Mouse (Mus musculus): ENCODE results near the gene Gnaq. TPM values are rescaled to one million over a fixed set of nuclear protein-coding genes. Genes with fewer than 3 reads are reported as not detected.
A peak's percentile ranks its signal among the peaks of the same experiment; 100 is the strongest.

Gene Gnaq
- polyA plus RNA-seq, 1 experiment from 2014 or later = 26.7 TPM

- WGBS = 11% methylated on average over 9 of the region's 9 CpGs
- Histone ChIP-seq H3K4me1 (ENCODE audit: control insufficient read depth, insufficient read depth, low read length) (peaks cover 25% of the 10 kb centered on the region), H3K36me3 (ENCODE audit: control insufficient read depth, insufficient read depth, low read length) (no peaks in the 10 kb centered on the region), H3K4me3 (ENCODE audit: low read length) (peak overlapping the region; percentile 53), H3K27me3 (replicated peaks; ENCODE audit: control insufficient read depth, insufficient read depth, low read length) (no peaks in the 10 kb centered on the region), H3K27ac (ENCODE audit: low read length) (peak overlapping the region; percentile 65), H3K9ac (ENCODE audit: low read depth, low read length) (peak overlapping the region; percentile 65; the same call in 1 of the 2 replicates), H3K9me3 (ENCODE audit: control insufficient read depth, low read length) (no peaks in the 10 kb centered on the region), H3K4me2 (ENCODE audit: low read depth, low read length) (peak overlapping the region; percentile 79)
- peak; percentile 4; the same call in 1 of the 2 replicates for ATAC-seq
Measured at GRCm38 (mm10) chr19:16434879-16435278, 302.2 kb downstream of the Gnaq start.

GRCm38 (mm10) chr19:16435531-16436231 lies 303.1 kb downstream of the Gnaq start, which contains the start of gene Gna14:
TSS of gene Gna14 (plus strand) at chr19:16435762.
- peaks cover 26% of the 10 kb centered on the region for H3K4me1 ChIP-seq (ENCODE audit: control insufficient read depth, insufficient read depth, low read length)
- no peaks in the 10 kb centered on the region for H3K27me3 ChIP-seq (replicated peaks; ENCODE audit: control insufficient read depth, insufficient read depth, low read length)
- H3K4me3 ChIP-seq (ENCODE audit: low read length) = peak within 1 kb of the TSS; percentile 53
- WGBS = 2% methylated on average over 27 of the region's 27 CpGs
- H3K4me2 ChIP-seq (ENCODE audit: low read depth, low read length) = peak within 1 kb of the TSS; percentile 79
- ATAC-seq = peak; percentile 77
- no peaks in the 10 kb centered on the region for H3K36me3 ChIP-seq (ENCODE audit: control insufficient read depth, insufficient read depth, low read length)
- peak within 1 kb of the TSS; percentile 65 for H3K27ac ChIP-seq (ENCODE audit: low read length)
- no peaks in the 10 kb centered on the region for H3K9me3 ChIP-seq (ENCODE audit: control insufficient read depth, low read length)
- peak within 1 kb of the TSS; percentile 65 for H3K9ac ChIP-seq (ENCODE audit: low read depth, low read length)

- Histone ChIP-seq H3K27ac (ENCODE audit: low read length) (peak overlapping the region; percentile 65), H3K4me2 (ENCODE audit: low read depth, low read length) (peak overlapping the region; percentile 79), H3K9me3 (ENCODE audit: control insufficient read depth, low read length) (no peaks in the 10 kb centered on the region), H3K4me1 (ENCODE audit: control insufficient read depth, insufficient read depth, low read length) (peaks cover 26% of the 10 kb centered on the region), H3K4me3 (ENCODE audit: low read length) (peak overlapping the region; percentile 53), H3K9ac (ENCODE audit: low read depth, low read length) (peak overlapping the region; percentile 65), H3K27me3 (replicated peaks; ENCODE audit: control insufficient read depth, insufficient read depth, low read length) (no peaks in the 10 kb centered on the region), H3K36me3 (ENCODE audit: control insufficient read depth, insufficient read depth, low read length) (no peaks in the 10 kb centered on the region)
- 4% methylated on average over 61 of the region's 61 CpGs for WGBS
- peak; percentile 25; the same call in 1 of the 2 replicates for ATAC-seq
Measured at GRCm38 (mm10) chr19:16436335-16437169, 303.9 kb downstream of the Gnaq start.

Small RNA genes within 50 kb of the gene (microRNA-seq; reads per million reads assigned to microRNA genes)
- not detected for gene Mir496b

Other genes with a start within 250 kb of the Gnaq start
- 65.1 and 73.5 TPM in 2 replicates for gene Psat1, start 185.5 kb upstream of the Gnaq start, polyA plus RNA-seq (2015; fragmentation: Nextera tagmentation; extraction: Ambion mirVana)
- gene Cep78, start 147.8 kb upstream of the Gnaq start, polyA plus RNA-seq (2015; fragmentation: Nextera tagmentation; extraction: Ambion mirVana) = 11.6 and 14.4 TPM in 2 replicates

Measured in intestine, embryonic 16.5 days (tissue).